Mouse (Mus musculus) T-helper 1 cell (primary cell): Measurements from ENCODE around the gene Agps.

Source experiments
- in situ Hi-C: fragments of 300-600 bp; cut with MboI, MseI; formaldehyde crosslinking; loops from one replicate; pipeline ENCODE4 v1.15.1; 2025; ENCODE audit warnings: high pct_unique_total_duplicates

Agps gene

DNA sequence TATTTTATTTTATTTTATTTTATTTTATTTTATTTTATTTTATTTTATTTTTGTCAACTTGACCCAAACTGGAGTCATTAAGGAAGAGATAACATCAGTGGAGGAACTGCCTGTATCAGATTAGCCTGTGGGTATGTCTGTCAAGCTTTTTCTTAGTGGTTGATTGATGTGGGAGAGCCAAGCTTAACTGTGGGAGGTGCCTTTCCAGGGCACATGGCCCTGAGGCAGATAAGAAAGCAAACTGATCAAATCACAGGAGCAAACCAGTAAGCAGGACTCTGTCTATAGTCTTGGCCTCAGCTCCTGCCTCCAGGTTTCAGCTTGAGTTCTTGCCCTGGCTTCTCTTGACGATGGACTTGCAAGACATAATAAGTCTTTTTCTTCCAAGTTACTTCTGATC is 6.4 kb upstream of the Agps start:
- in situ Hi-C loops = no loop called here

DNA sequence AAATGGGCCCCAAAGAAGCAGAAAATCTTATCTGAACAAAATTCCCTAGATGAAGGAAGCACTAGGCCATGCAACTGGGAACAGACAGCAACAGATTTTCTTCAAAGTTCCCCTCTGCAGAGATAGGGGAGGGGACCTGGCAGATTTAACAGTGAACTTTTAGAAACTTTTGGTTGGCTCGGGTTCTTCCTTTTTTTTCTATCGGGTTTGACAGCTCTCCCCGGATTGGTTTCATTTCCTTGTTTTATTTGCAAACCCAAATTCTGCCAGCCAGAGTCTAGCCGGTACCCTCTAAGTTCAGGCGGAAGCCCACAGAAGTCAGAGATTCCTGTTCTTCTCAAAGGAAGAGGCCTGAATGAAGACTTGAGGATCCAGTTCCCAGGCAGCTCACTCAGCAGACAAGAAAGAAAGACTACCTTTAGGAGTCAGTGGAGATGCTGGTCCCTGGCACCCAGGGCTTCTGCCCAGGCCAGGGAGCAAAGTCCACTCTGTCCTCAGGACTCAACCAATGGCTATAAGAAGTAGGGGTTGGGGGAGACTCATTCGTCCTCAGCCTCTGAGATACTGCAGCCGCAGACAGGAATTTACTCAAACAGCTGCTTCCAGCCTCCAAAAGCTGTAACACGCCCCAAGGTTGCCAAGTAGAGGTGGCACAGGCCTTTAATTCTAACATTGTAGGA is 2.9 kb upstream of the Agps start:
- in situ Hi-C loops = no loop called here

DNA sequence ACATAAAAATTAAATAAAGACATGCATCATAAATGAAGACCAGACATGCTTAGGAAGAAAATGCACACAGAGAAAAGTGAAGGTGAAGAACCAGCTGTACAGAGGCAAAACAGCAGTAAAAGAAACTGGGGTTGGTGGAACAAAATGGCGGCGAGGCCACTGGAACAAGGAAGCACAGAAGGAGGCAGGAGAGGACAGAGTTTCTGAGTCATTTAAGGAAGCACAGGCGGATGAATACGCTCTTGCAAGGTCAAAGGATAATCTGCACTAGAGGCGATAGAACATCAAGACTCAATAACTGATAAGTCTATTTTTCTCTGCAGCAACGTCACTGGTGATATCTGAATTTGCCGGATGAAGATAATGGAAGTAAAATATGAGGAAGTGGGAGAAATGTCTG is 1.7 kb upstream of the Agps start:
- in situ Hi-C loops = no loop called here

DNA sequence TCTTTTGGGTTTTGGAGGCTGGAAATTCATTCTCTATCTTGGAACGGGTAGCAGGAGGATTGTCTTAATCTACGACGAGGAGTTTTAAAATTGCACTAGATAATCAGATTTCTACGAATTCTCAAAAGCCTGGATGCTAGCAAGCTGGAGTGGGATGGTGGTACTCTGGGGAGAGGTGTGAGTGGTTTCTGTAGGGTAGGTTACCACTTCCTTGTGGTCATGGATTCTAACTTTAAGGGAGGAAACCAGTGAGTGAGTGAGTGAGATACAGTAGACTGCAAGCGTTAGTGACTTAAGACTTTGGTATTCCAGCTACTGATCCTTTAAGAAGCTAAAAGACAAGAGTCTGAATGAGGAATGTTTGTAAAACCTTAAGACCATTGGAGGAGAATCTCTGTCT is 804 bp downstream of the Agps start:
- in situ Hi-C loops = no loop called here

DNA sequence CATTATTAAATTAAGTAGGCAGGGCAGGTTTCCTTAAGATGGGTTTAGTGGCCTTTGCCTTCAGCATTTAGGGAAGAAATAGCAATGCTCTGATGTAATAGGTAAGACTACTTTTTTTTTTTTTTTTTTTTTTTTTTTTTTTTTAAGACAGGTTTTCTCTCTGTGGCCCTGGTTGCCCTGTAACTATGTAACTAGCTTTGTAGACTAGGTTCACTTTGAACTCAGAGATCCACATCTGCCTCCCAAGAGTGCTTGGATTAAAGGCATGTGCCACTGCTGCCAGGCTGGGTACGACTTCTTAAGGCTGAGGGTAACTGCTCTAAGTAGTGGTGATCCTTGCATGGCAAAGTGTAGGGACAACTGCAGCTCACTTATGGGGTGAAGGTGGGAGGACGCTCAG is 2.5 kb downstream of the Agps start:
- in situ Hi-C loops = no loop called here

DNA sequence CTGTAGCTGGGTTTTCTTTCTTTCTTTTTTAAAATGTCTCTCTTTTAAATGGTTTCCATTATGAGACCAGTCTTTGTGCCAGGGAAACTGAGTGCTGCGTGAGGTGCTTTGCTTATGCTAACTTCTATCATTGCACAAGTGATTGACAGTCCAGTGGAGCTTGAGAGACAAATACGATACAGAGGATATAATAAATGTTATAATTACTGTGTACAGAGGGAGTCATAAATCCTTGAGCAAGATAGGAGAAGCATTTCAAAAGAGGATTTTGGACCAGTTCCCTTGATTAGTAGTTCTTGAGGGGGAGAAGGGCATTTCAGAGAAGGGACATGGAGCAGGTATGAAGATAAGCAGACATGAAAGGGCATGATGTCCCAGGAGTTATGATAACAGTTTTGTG is 10.3 kb downstream of the Agps start:
- in situ Hi-C loops = no loop called here

DNA sequence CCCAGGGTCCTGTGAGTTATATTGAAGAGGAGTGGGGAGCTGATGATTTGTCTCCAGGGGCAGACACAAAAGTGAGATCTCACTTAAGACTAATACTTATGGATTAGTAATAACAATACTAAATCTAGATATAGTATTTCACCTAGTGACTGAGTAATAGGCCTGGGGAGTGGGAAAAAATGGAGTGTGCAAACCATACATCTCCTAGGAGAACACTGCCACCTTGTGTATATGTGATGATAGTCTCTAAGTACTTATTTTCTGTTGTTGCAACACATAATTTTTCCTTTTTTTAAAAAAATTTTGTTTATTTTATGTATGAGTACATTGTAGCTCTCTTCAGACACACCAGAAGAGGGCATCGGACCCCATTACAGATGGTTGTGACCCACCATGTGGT is 15.7 kb downstream of the Agps start:
- in situ Hi-C loops = loop anchor here (5.0 kb wide), 1 partner anchor 230 kb away; no protein-coding TSS in a partner anchor

DNA sequence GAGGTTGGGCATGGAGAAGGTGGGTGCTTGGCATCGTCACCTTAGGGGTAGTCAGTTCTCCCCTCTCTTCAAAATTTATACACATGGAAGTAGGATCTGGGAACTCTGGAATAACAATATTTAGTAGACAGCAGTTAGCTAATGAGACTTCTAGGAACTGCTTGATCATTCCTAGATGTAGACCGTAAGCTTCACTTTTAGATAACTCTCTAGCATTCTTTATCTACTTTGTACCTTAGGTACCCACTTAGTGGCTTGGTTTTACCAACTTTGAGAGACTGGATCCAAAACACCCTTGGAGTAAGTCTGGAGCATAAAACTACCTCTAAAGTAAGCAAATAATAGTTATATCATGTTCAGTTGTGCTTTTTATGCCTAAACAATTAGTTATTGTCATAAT is 20.5 kb downstream of the Agps start:
- in situ Hi-C loops = no loop called here

DNA sequence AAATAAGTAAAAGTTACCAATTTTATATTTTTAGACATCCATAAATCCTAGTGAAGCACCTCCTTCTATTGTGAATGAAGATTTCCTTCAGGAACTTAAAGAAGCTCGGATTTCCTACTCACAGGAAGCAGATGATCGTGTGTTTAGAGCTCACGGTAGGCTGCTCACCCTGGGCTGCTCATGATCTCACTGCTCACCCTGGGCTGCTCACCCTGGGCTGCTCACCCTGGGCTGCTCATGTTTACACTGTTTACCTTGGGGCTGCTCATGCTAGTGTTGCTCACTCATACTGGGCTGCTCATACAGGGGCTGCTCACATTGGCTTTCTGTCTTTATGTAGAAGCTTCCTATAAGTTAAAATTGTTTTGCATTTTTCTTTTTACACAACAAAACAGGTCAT is 22.2 kb downstream of the Agps start:
- in situ Hi-C loops = no loop called here

DNA sequence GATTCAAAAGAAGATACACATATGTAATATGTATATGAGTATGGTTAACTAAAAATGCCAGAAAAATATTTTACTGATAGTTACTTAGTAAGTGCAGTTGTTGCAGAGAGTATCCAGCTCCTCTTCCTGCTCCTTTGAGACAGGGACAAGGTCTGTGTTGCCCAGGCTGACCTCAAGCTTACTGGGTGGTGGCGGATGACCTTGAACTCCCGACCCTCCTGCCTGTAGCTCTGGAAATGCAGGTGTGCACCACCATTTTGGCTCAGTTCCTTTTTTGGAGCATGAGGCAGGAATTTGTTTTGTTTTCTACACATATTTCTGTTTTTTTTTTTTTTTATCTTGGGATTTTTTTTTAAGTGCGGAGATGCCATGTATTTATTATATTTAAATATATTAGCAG is 29.1 kb downstream of the Agps start:
- in situ Hi-C loops = no loop called here

DNA sequence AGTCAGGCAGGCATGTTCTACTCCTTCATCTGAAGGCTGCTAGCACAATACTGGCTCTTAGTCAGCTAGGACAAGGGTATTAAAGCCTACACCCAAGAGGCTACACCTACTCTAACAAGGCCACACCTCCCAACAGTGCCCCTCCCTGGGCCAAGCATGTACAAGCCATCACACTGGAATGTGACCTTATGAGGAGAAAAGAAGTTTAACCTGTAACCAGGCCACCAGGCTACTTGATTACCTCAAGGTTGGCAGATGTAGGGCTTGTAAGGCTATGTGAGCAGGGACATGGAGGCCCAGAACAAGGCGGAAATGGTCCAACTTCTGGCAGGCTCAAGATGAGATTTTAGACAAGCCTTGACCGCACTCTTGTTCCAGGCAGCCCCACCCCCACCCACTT is 37.6 kb downstream of the Agps start:
- in situ Hi-C loops = loop anchor here (10.0 kb wide), 2 partner anchors 205 to 605 kb away; no protein-coding TSS in a partner anchor

DNA sequence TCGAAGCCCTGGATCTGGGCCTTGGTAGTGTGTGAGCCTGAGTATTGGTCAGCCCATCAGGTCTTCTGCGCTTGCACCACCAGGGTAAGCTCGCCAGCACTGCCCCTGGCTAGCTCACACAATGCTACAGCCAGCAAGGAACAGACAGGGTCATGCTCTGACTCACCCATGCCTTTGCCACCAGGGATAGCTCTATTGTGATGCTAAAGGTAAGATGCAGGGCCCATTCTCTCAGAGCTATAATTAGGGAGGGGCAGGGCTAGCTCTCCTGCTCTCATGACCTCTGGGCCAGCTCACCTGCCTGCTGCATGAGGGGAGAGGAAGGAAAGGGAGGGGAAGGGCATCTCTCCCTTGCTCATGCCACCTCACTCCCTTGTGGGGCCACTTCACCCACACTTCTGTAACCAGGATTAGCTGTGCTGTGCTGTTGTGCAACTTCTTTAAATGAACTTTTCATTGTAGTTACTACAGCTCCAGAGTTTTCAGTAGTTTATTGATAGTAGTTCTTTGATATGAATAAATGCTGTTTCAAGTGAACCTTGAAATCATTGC is 42.1 kb downstream of the Agps start:
- in situ Hi-C loops = loop anchor here (10.0 kb wide), 2 partner anchors 201 to 609 kb away; no protein-coding TSS in a partner anchor

DNA sequence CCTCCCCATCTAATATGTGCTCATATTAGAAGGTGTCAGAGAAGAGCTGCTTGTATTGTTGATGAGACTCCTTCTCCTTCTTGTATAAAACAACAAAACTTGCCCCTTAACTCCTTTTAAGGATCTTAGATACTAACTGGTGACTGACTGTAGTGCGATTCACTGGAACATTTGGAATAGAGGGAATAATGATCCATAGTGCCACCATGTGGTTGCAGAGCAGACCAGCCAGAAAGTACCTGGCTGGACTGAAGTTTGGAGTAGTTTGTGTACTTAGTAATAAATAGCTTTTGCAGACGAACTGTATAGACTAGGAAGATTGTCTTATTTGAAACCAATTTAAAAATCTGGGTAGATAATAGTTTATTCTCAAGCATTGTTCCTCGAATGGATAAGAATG is 47.8 kb downstream of the Agps start:
- in situ Hi-C loops = loop anchor here (10.0 kb wide), 2 partner anchors 195 to 615 kb away; no protein-coding TSS in a partner anchor

DNA sequence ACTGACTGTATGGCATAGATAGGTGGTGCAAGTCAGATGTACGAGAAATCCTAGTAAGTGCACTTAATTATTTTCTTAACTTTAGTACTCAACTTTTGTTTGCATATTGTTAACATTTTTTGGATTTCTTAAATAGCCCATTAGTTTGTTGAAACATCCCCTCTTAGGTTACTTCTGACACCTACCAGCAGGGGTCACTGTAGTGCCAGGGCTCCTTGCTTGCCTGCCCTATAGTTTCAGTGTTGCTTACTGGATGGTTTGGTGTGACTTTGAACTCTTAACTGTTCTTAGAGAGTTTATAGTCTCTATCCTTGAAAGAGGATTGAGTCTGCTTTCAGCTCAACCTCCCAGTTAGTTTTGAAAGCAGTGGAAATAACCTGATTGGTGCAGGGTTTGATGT is 51.6 kb downstream of the Agps start:
- in situ Hi-C loops = no loop called here

DNA sequence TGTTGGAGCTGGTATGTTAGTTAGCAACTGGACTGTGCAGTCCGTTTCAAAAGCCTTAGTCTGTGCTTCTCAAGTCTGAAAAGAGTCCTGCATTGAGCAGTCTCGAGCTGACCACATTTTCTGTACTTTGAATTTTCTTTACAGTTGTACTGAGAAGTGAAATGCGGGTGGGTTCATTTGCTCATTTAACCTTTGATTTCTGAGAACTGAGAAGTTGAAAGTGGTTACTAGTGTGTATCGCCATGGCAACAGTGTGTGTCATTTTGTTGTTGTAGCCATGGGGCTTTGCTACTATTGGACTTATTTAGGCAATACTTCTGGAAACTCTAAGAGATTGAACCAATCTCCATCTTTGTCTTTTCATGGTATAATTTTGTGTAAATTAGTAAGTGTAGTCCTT is 60.0 kb downstream of the Agps start:
- in situ Hi-C loops = no loop called here

DNA sequence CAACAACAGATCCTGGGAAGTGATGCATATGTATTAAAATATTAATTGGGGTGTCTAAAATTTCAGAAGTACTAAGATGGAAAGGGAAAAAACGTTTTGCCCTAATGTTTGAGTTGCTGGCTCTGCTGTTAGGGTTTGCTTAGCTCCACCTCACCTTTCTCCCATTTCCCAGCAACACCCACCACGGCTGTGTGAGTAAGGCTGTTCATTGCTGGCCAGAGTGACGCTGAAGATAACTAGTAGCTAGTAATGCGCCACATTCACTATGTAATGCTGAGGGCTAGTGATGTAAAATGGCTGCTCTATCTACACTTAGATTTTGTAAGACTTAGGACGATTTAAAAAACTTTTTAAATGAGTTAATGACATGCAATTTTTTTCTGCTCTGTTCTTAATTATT is 63.7 kb downstream of the Agps start:
- in situ Hi-C loops = no loop called here

DNA sequence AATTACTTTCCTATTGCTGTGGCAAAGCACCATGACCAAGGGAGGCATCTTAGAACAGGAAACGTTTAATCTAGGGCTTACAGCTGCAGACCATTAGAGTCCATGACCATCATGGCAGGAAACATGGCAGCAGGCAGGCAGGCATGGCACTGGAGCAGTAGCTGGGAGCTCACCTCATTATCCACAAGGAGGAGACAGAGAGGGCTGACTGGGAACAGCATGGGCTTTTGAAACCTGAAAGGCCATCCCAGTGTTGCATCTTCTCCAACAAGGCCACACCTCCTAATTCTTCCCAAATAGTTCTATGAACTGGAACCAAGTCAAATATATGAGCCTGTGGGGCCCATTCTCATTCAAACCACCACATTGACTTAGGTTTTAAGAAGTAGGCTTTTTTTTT is 68.3 kb downstream of the Agps start:
- in situ Hi-C loops = no loop called here

DNA sequence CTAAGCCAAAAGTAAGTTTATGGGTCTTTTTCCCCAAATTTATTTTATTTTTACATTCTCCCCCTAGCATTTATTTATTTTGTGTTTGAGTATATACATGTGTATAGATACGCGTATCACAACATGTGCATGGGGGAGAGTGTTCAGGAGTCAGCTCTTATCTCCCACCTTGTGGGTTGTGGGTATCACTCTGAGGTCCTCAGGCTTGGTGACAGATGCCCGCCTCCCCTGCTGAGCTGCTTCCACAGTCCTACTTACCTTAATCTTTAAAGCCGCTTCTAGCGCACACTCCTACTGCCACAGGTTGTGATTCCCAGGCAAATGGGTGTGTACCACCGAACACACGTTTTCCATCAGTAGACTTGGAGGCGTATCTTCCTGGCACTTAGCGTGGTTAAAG is 69.9 kb downstream of the Agps start:
- in situ Hi-C loops = no loop called here

DNA sequence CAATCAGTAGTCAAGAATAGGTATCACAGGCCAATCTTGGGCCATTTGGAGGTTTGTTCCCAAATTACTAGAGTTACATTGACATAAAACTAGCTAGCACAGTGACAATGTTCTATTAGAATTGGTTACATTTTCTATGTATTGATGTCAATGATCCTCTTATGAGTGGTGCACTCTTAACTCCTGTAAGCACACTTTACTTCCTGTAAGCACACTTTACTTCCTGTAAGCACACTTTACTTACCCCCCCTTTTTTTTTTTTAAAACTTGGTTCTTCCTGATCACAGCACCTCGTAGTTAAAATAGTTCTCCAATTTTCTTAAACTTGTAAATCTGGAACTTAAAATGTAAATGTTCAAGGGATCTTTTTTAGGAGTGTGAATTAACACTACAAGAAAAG is 75.2 kb downstream of the Agps start:
- in situ Hi-C loops = no loop called here

DNA sequence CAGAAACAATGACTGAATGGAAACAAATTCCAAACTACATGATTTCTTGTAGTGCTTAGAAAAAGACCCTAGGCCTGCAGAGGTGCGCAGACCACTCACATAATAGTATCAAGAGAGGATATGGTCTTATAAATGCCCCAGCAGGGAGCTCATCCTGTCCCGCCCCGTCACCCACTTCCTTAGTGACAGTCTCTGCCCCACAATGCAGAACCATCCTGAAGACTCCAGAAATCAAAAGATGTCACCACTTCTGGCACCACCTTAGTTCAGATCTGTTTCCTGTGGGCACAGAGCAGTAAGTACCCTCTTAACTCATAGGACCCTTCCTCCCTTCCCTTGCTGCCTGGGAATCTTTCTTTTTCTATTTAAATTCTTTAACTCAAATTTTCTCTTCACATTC is 83.1 kb downstream of the Agps start:
- in situ Hi-C loops = no loop called here

DNA sequence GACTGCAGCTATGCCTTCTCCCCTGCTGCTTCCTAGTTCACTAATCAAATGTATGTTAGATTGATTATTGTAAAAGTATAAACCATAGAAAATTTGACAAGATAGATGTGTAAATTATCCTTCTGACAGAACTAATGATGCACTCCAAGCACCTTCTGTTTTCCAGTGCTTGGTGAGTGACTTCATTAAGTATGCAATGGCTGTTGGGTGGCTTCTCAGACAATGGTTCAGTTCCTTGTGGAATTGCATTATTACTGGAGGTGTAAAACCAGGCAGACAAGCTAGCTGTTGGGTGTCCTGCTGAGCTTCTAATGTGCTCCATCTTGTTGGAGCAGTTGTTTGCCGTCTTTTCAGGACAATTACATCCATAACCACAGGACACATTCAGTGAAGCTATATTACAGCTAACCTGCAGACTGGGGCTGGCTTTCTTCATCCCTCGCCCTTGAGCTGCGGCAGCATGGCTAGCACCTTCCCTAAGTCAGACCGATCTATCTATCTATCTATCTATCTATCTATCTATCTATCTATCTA is 91.9 kb downstream of the Agps start:
- in situ Hi-C loops = no loop called here

DNA sequence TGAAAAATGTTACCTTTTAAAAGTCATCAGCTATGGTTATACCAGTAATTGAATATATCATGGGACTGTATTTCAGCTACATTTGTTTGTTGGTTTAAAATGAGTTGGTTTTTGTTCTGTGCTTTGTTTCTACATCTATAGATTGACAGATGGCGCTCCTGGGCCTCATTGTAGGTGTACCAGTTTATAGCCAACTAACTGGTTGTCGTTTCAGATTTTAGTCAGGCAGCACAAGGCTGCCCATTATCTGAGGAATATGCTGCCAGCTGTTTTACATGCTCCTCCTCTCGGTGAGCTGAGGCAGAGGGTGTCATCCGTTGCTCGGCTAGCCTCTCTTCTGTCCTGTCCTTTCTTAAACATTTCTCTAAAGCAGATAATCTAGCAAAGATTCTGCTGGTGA is 94.1 kb downstream of the Agps start:
- in situ Hi-C loops = no loop called here

DNA sequence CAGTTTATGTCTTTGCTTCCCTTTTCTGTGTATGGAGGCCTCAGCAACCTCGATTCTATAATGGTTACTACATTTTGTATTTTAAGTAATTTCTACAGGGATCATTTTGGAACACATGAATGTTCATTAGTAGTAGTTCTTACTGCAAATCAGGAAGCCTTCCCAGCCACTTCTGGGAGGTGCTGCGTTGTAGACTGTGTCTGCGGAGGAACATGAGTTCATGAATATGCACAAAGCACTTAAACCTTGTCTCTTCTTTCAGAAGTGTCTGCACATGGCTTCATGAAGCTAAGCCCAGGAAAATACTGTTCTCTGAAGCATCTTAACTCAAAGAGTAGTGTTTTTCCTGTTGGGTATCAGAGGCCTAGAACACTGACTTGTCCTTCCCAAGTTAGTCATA is 96.0 kb downstream of the Agps start:
- in situ Hi-C loops = no loop called here

DNA sequence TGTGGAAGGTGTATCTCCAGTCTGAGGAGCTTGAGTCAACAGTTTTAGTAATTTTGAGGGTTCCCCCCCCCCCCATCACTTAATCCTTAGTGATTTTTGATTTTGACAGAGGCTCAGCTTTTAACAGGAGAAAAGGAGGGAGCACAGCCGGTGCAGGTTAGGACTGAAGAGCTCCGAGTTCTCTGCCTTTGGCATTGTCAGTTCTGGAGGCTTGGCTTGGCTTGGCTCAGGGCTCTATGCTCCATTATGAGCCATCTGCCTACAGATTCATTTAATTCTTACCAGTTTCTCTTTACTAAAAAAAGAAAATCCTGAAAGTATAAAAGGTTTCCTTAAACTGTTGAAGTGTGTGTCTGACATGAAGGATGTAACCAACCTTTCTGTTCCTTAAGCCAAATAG is 97.2 kb downstream of the Agps start:
- in situ Hi-C loops = no loop called here
